Comparison of ENCODE assay signal across 15 mouse cellular contexts in the genomic region with DNA sequence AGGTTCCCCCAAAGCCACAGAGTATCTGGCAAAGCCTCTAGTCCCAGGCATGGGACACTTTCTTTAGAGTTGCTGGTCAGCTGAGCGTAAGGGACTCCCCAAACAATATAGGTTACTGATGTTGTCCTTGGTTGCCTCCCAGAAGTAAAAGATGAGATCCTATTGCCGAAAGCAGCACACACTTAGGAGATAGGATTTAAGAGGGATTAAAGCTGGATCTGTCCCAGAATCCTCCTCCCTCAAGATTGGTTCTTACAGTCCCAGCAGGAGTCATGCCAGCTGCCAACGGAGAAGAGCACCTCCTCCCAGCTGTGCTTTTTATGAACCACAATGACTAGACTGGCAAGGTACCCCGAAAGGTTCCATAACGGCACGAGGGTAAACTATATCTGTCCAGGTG.
"Had no signal": no experiment of that assay in that cellular context is flagged by ENCODE, and none has a peak within 500 bp of the region (broad histone marks: within the 10 kb centered on the region; RNA-seq: fewer than 3 reads in every experiment).

No protein-coding gene starts in this region.

- H3K27ac ChIP-seq: lung, embryonic 15.5 days; macrophage; midbrain, embryonic 13.5 days; midbrain, embryonic 15.5 days; neural tube, embryonic 12.5 days; stomach, embryonic 15.5 days; stomach, postnatal 0 days had no signal

- H3K36me3 ChIP-seq: lung, embryonic 15.5 days; midbrain, embryonic 13.5 days; midbrain, embryonic 15.5 days; neural tube, embryonic 12.5 days; stomach, embryonic 15.5 days had no signal

- DNase-seq: lung, adult 2 months; lung, postnatal 14 days; lung, postnatal 36 days; right cerebral cortex, postnatal 14 days; thymus, adult 2 months; thymus, postnatal 25 days; thymus, postnatal 4 days had no signal

- H3K4me1 ChIP-seq: lung, embryonic 15.5 days; megakaryocyte, embryonic 14.5 days; midbrain, embryonic 13.5 days; midbrain, embryonic 15.5 days; neural tube, embryonic 12.5 days; stomach, embryonic 15.5 days had no signal

- H3K27me3 ChIP-seq: lung, embryonic 15.5 days; megakaryocyte, embryonic 14.5 days; midbrain, embryonic 13.5 days; midbrain, embryonic 15.5 days; neural tube, embryonic 12.5 days; stomach, embryonic 15.5 days had no signal

- H3K9me3 ChIP-seq: lung, embryonic 15.5 days; midbrain, embryonic 13.5 days; midbrain, embryonic 15.5 days; neural tube, embryonic 12.5 days; stomach, embryonic 15.5 days had no signal

- H3K4me3 ChIP-seq: lung, embryonic 15.5 days; megakaryocyte, embryonic 14.5 days; midbrain, embryonic 13.5 days; midbrain, embryonic 15.5 days; neural tube, embryonic 12.5 days; stomach, embryonic 15.5 days had no signal
